Mouse (Mus musculus) skeletal muscle tissue, postnatal 0 days (tissue): ENCODE data around the gene Krtap9-3. TPM values are rescaled to one million over a fixed set of nuclear protein-coding genes. Genes with fewer than 3 reads are reported as not detected.

Experiments
- polyA plus RNA-seq: library from polyadenylated mRNA; unstranded; fragments of >200 nt; fragmentation: Nextera tagmentation; extraction: Ambion mirVana; gene quantifications from 2 replicates; pipeline ENCODE4 v1.2.1, GENCODE M21; 2015

Krtap9-3 gene
- not detected in 2 replicates for polyA plus RNA-seq

GRCm38 (mm10) chr11:99597742-99598141 is at the start of gene Krtap9-3:
Gene Krtap9-3, minus strand, starts transcription at chr11:99598105.

GRCm38 (mm10) chr11:99643635-99644139 is 45.8 kb upstream of the Krtap9-3 start, which contains the start of gene Krtap4-7:
Gene Krtap4-7, minus strand, starts transcription at chr11:99644089.

GRCm38 (mm10) chr11:99634653-99635134 is 36.8 kb upstream of the Krtap9-3 start, which contains the start of gene Krtap4-2:
Gene Krtap4-2, minus strand, starts transcription at chr11:99635084.

GRCm38 (mm10) chr11:99628138-99628537 is 30.2 kb upstream of the Krtap9-3 start, which contains the start of gene Krtap4-1:
Gene Krtap4-1, minus strand, starts transcription at chr11:99628238.

GRCm38 (mm10) chr11:99620335-99620734 is 22.4 kb upstream of the Krtap9-3 start, which contains the start of gene Gm11562:
Gene Gm11562, minus strand, starts transcription at chr11:99620435.

GRCm38 (mm10) chr11:99614796-99615363 is 17.0 kb upstream of the Krtap9-3 start, which contains the start of gene Krtap2-4:
Gene Krtap2-4, minus strand, starts transcription at chr11:99614846.

GRCm38 (mm10) chr11:99610089-99610488 is 12.2 kb upstream of the Krtap9-3 start, which contains the start of gene Gm11937:
Gene Gm11937, minus strand, starts transcription at chr11:99610189.

GRCm38 (mm10) chr11:99603208-99603607 is 5.3 kb upstream of the Krtap9-3 start, which contains the start of gene Gm11938:
Gene Gm11938, minus strand, starts transcription at chr11:99603308.

GRCm38 (mm10) chr11:99590981-99591380 is 6.9 kb downstream of the Krtap9-3 start, which contains the start of gene Krtap1-3:
Gene Krtap1-3, minus strand, starts transcription at chr11:99591339.

GRCm38 (mm10) chr11:99583245-99583704 is 14.6 kb downstream of the Krtap9-3 start, which contains the start of gene Krtap1-4:
Gene Krtap1-4, minus strand, starts transcription at chr11:99583654.

GRCm38 (mm10) chr11:99580636-99581035 is 17.3 kb downstream of the Krtap9-3 start, which contains the start of gene Krtap1-5:
Gene Krtap1-5, minus strand, starts transcription at chr11:99581016.

GRCm38 (mm10) chr11:99566530-99566929 is 31.4 kb downstream of the Krtap9-3 start, which contains the start of gene Krtap3-1:
Gene Krtap3-1, minus strand, starts transcription at chr11:99566630.

GRCm38 (mm10) chr11:99559366-99559765 is 38.5 kb downstream of the Krtap9-3 start, which contains the start of gene Gm11939:
Gene Gm11939, minus strand, starts transcription at chr11:99559466.

GRCm38 (mm10) chr11:99556753-99557152 is 41.2 kb downstream of the Krtap9-3 start, which contains the start of gene Krtap3-2:
Gene Krtap3-2, minus strand, starts transcription at chr11:99556853.

GRCm38 (mm10) chr11:99550765-99551164 is 47.1 kb downstream of the Krtap9-3 start, which contains the start of gene Krtap3-3:
Gene Krtap3-3, minus strand, starts transcription at chr11:99550865.

Other genes starting within 250 kb of the Krtap9-3 start
- gene Krt27, start 247.0 kb downstream of the Krtap9-3 start, polyA plus RNA-seq = not detected in 2 replicates
- gene Krt28, start 223.2 kb downstream of the Krtap9-3 start, polyA plus RNA-seq = not detected in 2 replicates
- gene Krt10, start 208.7 kb downstream of the Krtap9-3 start, polyA plus RNA-seq = 12.9 and 155 TPM in 2 replicates
- 2.1 TPM in 1 of 2 replicates, not detected in the other for gene Krt12, start 175.8 kb downstream of the Krtap9-3 start, polyA plus RNA-seq
- gene Krt20, start 160.0 kb downstream of the Krtap9-3 start, polyA plus RNA-seq = 0.13 TPM in 1 of 2 replicates, not detected in the other
- gene Krt23, start 105.0 kb downstream of the Krtap9-3 start, polyA plus RNA-seq = 3.5 TPM in 1 of 2 replicates, not detected in the other
- gene Krt39, start 76.8 kb downstream of the Krtap9-3 start, polyA plus RNA-seq = not detected in 2 replicates
- gene Krt40, start 54.9 kb downstream of the Krtap9-3 start, polyA plus RNA-seq = not detected in 2 replicates
- not detected in 2 replicates for gene Krtap3-3, start 47.2 kb downstream of the Krtap9-3 start, polyA plus RNA-seq
- not detected in 2 replicates for gene Krtap3-2, start 41.3 kb downstream of the Krtap9-3 start, polyA plus RNA-seq
- not detected in 2 replicates for gene Gm11939, start 38.6 kb downstream of the Krtap9-3 start, polyA plus RNA-seq
- gene Krtap3-1, start 31.5 kb downstream of the Krtap9-3 start, polyA plus RNA-seq = not detected in 2 replicates
- not detected in 2 replicates for gene Krtap1-5, start 17.1 kb downstream of the Krtap9-3 start, polyA plus RNA-seq
- gene Krtap1-4, start 14.5 kb downstream of the Krtap9-3 start, polyA plus RNA-seq = not detected in 2 replicates
- not detected in 2 replicates for gene Krtap1-3, start 6.8 kb downstream of the Krtap9-3 start, polyA plus RNA-seq
- gene Gm11938, start 5.2 kb upstream of the Krtap9-3 start, polyA plus RNA-seq = not detected in 2 replicates
- gene Gm11937, start 12.1 kb upstream of the Krtap9-3 start, polyA plus RNA-seq = not detected in 2 replicates
- not detected in 2 replicates for gene Krtap2-4, start 16.7 kb upstream of the Krtap9-3 start, polyA plus RNA-seq
- gene Gm11562, start 22.3 kb upstream of the Krtap9-3 start, polyA plus RNA-seq = not detected in 2 replicates
- not detected in 2 replicates for gene Krtap4-1, start 30.1 kb upstream of the Krtap9-3 start, polyA plus RNA-seq
- not detected in 2 replicates for gene Krtap4-2, start 37.0 kb upstream of the Krtap9-3 start, polyA plus RNA-seq
- not detected in 2 replicates for gene Krtap4-7, start 46.0 kb upstream of the Krtap9-3 start, polyA plus RNA-seq
- not detected in 2 replicates for gene Gm11555, start 52.1 kb upstream of the Krtap9-3 start, polyA plus RNA-seq
- not detected in 2 replicates for gene Gm11563, start 60.9 kb upstream of the Krtap9-3 start, polyA plus RNA-seq
- not detected in 2 replicates for gene Krtap4-6, start 67.9 kb upstream of the Krtap9-3 start, polyA plus RNA-seq
- gene Gm14190, start 92.6 kb upstream of the Krtap9-3 start, polyA plus RNA-seq = not detected in 2 replicates
- gene Gm14180, start 136.2 kb upstream of the Krtap9-3 start, polyA plus RNA-seq = not detected in 2 replicates
- gene Gm11595, start 174.8 kb upstream of the Krtap9-3 start, polyA plus RNA-seq = not detected in 2 replicates
- gene Krtap4-8, start 182.6 kb upstream of the Krtap9-3 start, polyA plus RNA-seq = not detected in 2 replicates
- gene Krtap4-9, start 187.1 kb upstream of the Krtap9-3 start, polyA plus RNA-seq = not detected in 2 replicates
- not detected in 2 replicates for gene Gm11596, start 195.4 kb upstream of the Krtap9-3 start, polyA plus RNA-seq
- not detected in 2 replicates for gene Gm11569, start 200.8 kb upstream of the Krtap9-3 start, polyA plus RNA-seq
- gene Gm11554, start 206.3 kb upstream of the Krtap9-3 start, polyA plus RNA-seq = not detected in 2 replicates
- gene Krtap4-13, start 211.8 kb upstream of the Krtap9-3 start, polyA plus RNA-seq = not detected in 2 replicates
- gene Gm11564, start 217.6 kb upstream of the Krtap9-3 start, polyA plus RNA-seq = not detected in 2 replicates
- gene 2300003K06Rik, start 240.0 kb upstream of the Krtap9-3 start, polyA plus RNA-seq = not detected in 2 replicates